Mouse (Mus musculus) Muller cell, postnatal 12 days (primary cell): ENCODE measurements at regions not wholly inside any gene's neighbourhood (a gene's known extent, or its start where the extent isn't known, plus 50 kb on each side); places are given as distances from the start of the nearest gene placed in this dataset.

Source experiments
- DNase-seq: peaks from one replicate; pipeline ENCODE4 v3.0.0-alpha.2; 2015; ENCODE audit errors: inconsistent ontology term

DNA sequence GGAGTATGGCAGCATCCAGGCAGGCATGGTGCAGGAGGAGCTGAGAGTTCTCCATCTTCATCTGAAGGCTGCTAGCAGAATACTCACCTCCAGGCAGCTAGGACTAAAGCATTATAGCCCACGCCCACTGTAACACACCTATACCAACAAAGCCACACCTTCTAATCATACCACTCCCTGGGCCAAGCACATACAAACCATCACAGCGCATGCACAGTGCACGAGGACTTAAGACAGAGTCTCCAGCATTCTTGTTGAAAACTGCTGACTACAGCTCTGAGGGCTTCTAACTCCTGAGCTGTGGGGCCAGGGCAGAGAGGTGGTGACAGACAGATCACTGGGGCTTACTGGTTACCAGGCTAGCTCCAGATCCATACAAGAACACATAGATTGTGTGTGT lies 68.0 kb upstream of the Cnot2 start:
- no peak for DNase-seq

DNA sequence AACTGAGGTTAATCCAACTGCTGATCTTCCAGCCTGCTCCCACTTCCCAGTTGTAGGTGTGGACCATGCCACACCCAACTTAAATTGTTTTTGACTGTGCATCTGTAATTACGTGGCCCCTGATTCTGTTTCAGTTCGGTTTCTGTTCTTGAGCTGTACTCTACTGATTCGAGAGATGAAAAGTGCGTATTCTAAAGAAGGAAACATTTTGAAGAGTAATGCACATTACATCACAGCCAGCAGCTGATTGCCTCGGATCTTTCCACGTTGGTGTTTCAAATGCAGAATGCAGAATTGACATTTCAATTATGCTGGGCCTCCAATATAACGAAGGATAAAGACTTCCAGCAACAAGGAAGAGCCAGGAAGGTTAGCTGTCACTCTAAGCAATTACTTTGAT lies 64.7 kb upstream of the Cnot2 start:
- no peak for DNase-seq

DNA sequence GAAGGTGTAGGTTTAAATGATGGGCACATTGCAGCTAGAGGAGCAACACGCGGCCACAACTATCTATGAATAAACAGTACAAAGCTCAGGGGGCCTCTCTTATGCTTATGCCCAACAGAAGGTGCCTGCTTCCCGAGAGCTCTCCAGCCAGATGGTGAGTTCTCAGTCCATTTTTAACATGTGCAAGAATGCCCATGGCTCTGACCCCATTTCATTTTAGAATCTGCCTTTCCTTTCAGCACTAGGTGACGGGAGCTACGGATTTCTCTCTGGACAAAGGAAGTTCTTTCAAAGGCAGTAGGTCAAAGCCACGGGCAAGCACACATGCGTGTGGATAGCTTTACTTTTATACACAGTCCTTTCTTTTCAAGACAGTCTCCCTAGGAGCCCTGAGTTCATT lies 64.3 kb upstream of the Cnot2 start:
- no peak for DNase-seq

DNA sequence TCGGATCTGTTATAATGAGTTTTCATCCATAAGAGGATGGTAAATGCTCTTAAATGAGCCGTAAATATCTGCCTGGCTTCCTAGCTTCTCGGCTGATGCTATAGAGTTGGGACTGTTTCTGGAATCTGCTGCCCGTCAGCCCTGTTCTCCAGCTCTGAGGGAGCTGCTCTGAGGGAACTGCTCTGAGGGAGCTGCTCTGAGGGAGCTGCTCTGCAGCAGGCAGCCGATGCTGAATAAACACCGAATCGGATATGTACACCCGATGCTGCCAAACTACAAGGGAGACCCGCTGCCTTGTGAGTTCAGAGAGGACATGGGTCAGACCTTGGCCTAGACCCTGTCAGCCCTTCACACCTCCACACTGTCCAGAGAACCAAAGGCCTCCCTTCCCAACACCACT lies 63.8 kb upstream of the Cnot2 start:
- DNase-seq: no peak
